Mouse (Mus musculus) lung, postnatal 14 days (tissue): ENCODE measurements around the gene Tmem174.

Experiments used
- DNase-seq: peaks from one replicate; pipeline ENCODE4 v3.0.0; 2021

The Tmem174 gene

GRCm38 (mm10) chr13:98637145-98637544, at the start of gene Tmem174:
Gene Tmem174, minus strand, starts transcription at chr13:98637410.
- DNase-seq = no peak

GRCm38 (mm10) chr13:98684144-98684900, 47.1 kb upstream of the Tmem174 start:
- DNase-seq = no peak

- no peak for DNase-seq
These were observed 46.2 kb upstream of the Tmem174 start for GRCm38 (mm10) chr13:98683412-98683811.

- DNase-seq = no peak
These were observed 43.4 kb upstream of the Tmem174 start for GRCm38 (mm10) chr13:98680470-98681060.

GRCm38 (mm10) chr13:98679631-98680041, 42.4 kb upstream of the Tmem174 start:
- no peak for DNase-seq

- DNase-seq = no peak
These were observed 42.0 kb upstream of the Tmem174 start for GRCm38 (mm10) chr13:98679230-98679629.

- DNase-seq = no peak
These were observed 36.7 kb upstream of the Tmem174 start for GRCm38 (mm10) chr13:98673922-98674321.

- DNase-seq = no peak
These were observed 32.1 kb upstream of the Tmem174 start for GRCm38 (mm10) chr13:98669296-98669695.

- DNase-seq = no peak
These were observed 30.1 kb upstream of the Tmem174 start for GRCm38 (mm10) chr13:98667316-98667715.

- peak; percentile 46 for DNase-seq
These were observed 28.0 kb upstream of the Tmem174 start for GRCm38 (mm10) chr13:98665240-98665639.

- DNase-seq = no peak
These were observed 25.0 kb upstream of the Tmem174 start for GRCm38 (mm10) chr13:98662173-98662675.

- DNase-seq = no peak
These were observed 18.8 kb upstream of the Tmem174 start for GRCm38 (mm10) chr13:98656034-98656471.

- peak; percentile 33 for DNase-seq
These were observed 18.1 kb upstream of the Tmem174 start for GRCm38 (mm10) chr13:98655346-98655745.

- peak; percentile 34 for DNase-seq
These were observed 17.1 kb upstream of the Tmem174 start for GRCm38 (mm10) chr13:98654129-98654939.

- no peak for DNase-seq
These were observed 15.0 kb upstream of the Tmem174 start for GRCm38 (mm10) chr13:98652194-98652593.

GRCm38 (mm10) chr13:98651228-98651977, 14.2 kb upstream of the Tmem174 start:
- DNase-seq = peak; percentile 11

- DNase-seq = no peak
These were observed 10.8 kb upstream of the Tmem174 start for GRCm38 (mm10) chr13:98647775-98648568.

GRCm38 (mm10) chr13:98638507-98639166, 1.4 kb upstream of the Tmem174 start:
- no peak for DNase-seq

GRCm38 (mm10) chr13:98636571-98636970, 639 bp downstream of the Tmem174 start:
- DNase-seq = no peak

- DNase-seq = peak; percentile 20
These were observed 3.3 kb downstream of the Tmem174 start for GRCm38 (mm10) chr13:98633641-98634484.
